Mouse (Mus musculus) intestine, embryonic 16.5 days (tissue): Measurements from ENCODE around the gene Mgat5. TPM values are rescaled to one million over a fixed set of nuclear protein-coding genes. Genes with fewer than 3 reads are reported as not detected.

Experiments
- ATAC-seq: fragments of 200-750 bp; cut with Nextera tagmentation; 2 replicates; pipeline ENCODE4 v1.8.0; 2017; ENCODE audit warnings: moderate TSS enrichment, moderate library complexity
- H3K27ac ChIP-seq: fragments of 300-500 bp; sonication (generic); 2 replicates; pipeline ENCODE4 v1.5.1; 2014; ENCODE audit warnings: mild to moderate bottlenecking, low read length
- H3K27me3 ChIP-seq: fragments of 300-500 bp; sonication (generic); replicated peaks from 2 replicates; pipeline ENCODE4 v1.6.1; 2014; ENCODE audit warnings: low read length, control low read depth, mixed read lengths; ENCODE audit not compliant: control insufficient read depth, insufficient read depth
- H3K36me3 ChIP-seq: fragments of 300-500 bp; sonication (generic); 2 replicates; pipeline ENCODE4 v1.6.1; 2014; ENCODE audit warnings: low read length, control low read depth; ENCODE audit not compliant: control insufficient read depth, insufficient read depth
- H3K4me1 ChIP-seq: fragments of 300-500 bp; sonication (generic); 2 replicates; pipeline ENCODE4 v1.6.1; 2014; ENCODE audit warnings: low read length, control low read depth, mixed read lengths; ENCODE audit not compliant: control insufficient read depth, insufficient read depth
- H3K4me2 ChIP-seq: fragments of 300-500 bp; sonication (generic); 2 replicates; pipeline ENCODE4 v1.6.1; 2014; ENCODE audit warnings: low read depth, low read length, control low read depth
- H3K4me3 ChIP-seq: fragments of 300-500 bp; sonication (generic); 2 replicates; pipeline ENCODE4 v1.5.1; 2014; ENCODE audit warnings: mild to moderate bottlenecking, low read length
- H3K9ac ChIP-seq: fragments of 300-500 bp; sonication (generic); 2 replicates; pipeline ENCODE4 v1.6.1; 2014; ENCODE audit warnings: low read depth, low read length
- H3K9me3 ChIP-seq: fragments of 300-500 bp; sonication (generic); 2 replicates; pipeline ENCODE4 v1.6.1; 2016; ENCODE audit warnings: low read length, control low read depth; ENCODE audit not compliant: control insufficient read depth
- WGBS: fragments of 180-500 bp; shearing (Covaris S2); extraction: QIAGEN DNeasy Blood & Tissue Kit; methylation state at CpG from one replicate; pipeline ENCODE4 v1.1.7; 2014; 5-methylcytosine and 5-hydroxymethylcytosine counted together
- polyA plus RNA-seq: library from polyadenylated mRNA; unstranded; fragments of >200 nt; fragmentation: Nextera tagmentation; extraction: Ambion mirVana; gene quantifications from 2 replicates; pipeline ENCODE4 v1.2.1, GENCODE M21; 2015

The Mgat5 gene
- polyA plus RNA-seq, 1 experiment from 2014 or later = 5.9 TPM

DNA sequence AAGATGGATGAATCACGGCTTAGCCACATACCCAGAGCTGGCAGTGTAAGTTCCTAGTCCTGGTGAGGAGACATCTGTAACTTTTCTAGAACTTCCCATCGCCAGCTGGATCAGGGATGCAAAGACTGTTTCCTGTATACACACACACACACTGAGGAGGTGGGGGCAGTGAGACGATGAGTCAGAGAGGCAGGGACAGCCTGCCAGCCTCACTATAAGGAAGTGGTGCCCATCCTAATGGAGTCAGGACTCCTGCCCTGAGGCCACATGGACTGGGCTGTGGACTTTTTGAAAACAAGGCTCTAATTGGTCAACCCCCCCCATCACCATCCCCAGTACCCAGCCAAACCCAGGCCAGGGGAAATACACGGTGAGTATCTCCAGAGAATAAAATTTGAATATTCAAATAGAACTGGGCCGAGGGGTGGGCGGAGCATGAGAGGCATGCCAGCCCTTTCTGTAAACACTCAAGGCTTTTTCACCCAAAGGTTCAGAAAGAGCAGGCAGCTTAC, 220.3 kb downstream of the Mgat5 start:
- H3K27ac ChIP-seq = no peak overlapping the region
- no peak overlapping the region for H3K9ac ChIP-seq
- H3K4me3 ChIP-seq = no peak overlapping the region
- no peaks in the 10 kb centered on the region for H3K9me3 ChIP-seq
- no peaks in the 10 kb centered on the region for H3K36me3 ChIP-seq
- H3K27me3 ChIP-seq = no peaks in the 10 kb centered on the region
- H3K4me1 ChIP-seq = peaks cover 10% of the 10 kb centered on the region
- H3K4me2 ChIP-seq = no peak overlapping the region
- WGBS = 33% methylated on average over 6 of the region's 6 CpGs
- ATAC-seq = peak; percentile 80

DNA sequence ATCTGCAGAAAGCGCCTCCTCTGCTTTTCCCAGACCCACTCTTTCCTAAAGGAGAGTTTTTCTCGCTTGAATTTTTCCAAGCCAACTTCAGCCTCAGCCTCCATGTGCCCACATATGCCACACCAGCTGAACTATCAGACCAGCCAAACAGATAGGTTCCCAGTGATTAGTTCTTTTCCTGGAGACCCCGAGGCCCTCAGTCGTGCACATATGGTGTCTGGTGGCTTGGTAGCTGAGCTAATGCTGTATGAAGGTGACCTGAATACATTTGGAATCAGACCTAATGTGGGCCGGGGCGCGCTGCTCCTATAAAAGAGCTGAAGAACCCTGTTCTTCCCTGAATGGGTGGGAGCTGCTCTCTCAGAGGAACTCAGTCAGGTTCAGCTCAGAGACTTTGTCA, 225.5 kb downstream of the Mgat5 start:
- no peak for ATAC-seq
- Histone ChIP-seq H3K4me2 (no peak overlapping the region), H3K27me3 (no peaks in the 10 kb centered on the region), H3K27ac (no peak overlapping the region), H3K9ac (no peak overlapping the region), H3K4me1 (peaks cover under 1% of the 10 kb centered on the region; the same call in 1 of the 2 replicates), H3K4me3 (no peak overlapping the region), H3K36me3 (no peaks in the 10 kb centered on the region), H3K9me3 (no peaks in the 10 kb centered on the region)
- WGBS = 86% methylated on average over 7 of the region's 7 CpGs

DNA sequence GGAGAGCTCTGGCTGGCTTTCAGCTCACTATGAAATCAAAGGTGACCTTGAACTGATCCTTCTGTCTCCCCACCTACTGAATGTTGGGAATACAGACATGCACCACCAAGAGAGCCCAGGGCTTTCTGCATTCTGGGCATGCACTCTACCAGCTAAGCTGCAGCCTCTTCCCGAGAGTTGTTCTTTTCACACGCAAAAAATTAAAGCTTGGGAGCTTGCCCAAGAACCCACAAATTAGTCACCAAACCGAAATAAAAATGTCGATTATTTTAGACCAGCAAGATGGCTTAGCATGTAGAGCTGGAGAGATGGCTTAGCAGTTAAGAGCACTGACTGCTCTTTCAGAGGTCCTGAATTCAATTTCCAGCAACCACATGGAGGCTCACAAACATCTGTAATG, 230.0 kb downstream of the Mgat5 start:
- Histone ChIP-seq H3K4me2 (no peak overlapping the region), H3K4me3 (no peak overlapping the region), H3K27ac (no peak overlapping the region), H3K4me1 (peaks cover 5% of the 10 kb centered on the region; the same call in 1 of the 2 replicates), H3K27me3 (no peaks in the 10 kb centered on the region), H3K9me3 (no peaks in the 10 kb centered on the region), H3K36me3 (no peaks in the 10 kb centered on the region), H3K9ac (no peak overlapping the region)
- 88% methylated on average over 4 of the region's 4 CpGs for WGBS
- ATAC-seq = no peak

DNA sequence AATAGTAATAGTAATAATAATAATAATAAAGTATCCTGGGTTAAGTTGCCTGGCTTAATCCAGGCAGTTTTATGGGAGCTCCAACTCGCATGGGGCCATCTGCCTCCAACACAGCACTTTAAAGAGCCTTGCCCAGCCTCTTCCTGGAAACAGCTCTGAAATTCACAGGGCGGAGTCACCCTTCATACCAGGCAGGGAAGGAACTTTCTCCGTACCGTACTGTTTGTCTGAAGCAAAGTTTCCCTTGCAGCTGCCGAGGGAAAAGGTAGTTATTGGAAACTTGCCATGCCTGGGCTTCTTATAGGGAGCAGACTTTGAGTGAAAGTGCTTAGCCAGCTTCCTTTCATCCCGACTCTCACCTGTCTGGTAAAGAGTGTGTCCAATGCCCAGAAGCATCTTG, 232.3 kb downstream of the Mgat5 start:
- Histone ChIP-seq H3K36me3 (no peaks in the 10 kb centered on the region), H3K27ac (no peak overlapping the region), H3K4me1 (peaks cover 12% of the 10 kb centered on the region), H3K4me3 (no peak overlapping the region), H3K4me2 (no peak overlapping the region), H3K27me3 (no peaks in the 10 kb centered on the region), H3K9ac (no peak overlapping the region), H3K9me3 (no peaks in the 10 kb centered on the region)
- WGBS = 46% methylated on average over 6 of the region's 6 CpGs
- ATAC-seq = no peak

DNA sequence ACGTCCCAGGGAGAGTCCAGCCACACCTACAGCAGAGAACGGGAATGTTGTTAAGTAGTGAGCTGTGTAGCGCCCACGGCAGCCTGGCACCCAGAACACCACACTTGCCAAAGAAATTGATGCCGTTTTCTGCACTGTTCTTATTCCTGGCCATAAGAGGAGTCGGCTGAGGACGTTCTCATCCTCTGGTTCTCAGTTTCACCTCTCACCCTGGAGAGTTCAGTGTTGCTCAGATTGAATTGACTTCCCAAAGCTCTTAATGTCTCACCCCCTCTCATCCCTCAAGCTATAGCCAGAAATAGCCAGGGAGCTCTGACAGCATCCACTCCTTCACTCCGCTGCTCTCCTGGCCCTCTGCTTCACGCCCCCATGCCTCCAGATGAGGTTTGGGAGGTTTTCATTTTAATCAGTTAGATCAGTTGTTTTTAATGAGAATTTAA, 234.7 kb downstream of the Mgat5 start:
- no peaks in the 10 kb centered on the region for H3K36me3 ChIP-seq
- ATAC-seq = no peak
- WGBS = 83% methylated on average over 9 of the region's 9 CpGs
- no peaks in the 10 kb centered on the region for H3K9me3 ChIP-seq
- H3K27ac ChIP-seq = no peak overlapping the region
- H3K27me3 ChIP-seq = no peaks in the 10 kb centered on the region
- no peak overlapping the region for H3K9ac ChIP-seq
- no peak overlapping the region for H3K4me2 ChIP-seq
- H3K4me1 ChIP-seq = peaks cover 17% of the 10 kb centered on the region
- no peak overlapping the region for H3K4me3 ChIP-seq

DNA sequence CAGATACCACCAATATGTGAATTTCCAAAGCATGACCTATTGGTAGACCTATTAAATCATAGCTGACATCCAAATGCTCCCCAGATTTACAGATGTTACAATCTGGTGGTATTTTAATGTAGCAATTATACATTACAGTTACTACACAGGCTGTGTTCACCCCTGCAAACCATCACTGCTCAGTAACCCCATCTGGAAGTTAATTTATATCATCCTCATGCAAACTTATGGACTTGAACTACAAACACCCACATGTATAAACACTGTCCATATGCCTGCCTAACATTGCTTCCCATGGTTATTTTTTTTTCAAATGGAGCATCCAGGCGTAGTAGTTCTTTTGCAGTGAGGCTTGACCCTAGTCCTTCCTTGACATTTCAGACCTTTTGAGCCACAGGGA, 236.2 kb downstream of the Mgat5 start:
- 63% methylated on average over 1 of the region's 1 CpGs for WGBS
- peak; percentile 57 for ATAC-seq
- Histone ChIP-seq H3K27ac (peak overlapping the region; percentile 19; the same call in 1 of the 2 replicates), H3K4me1 (peaks cover 17% of the 10 kb centered on the region), H3K9me3 (no peaks in the 10 kb centered on the region), H3K4me2 (no peak overlapping the region), H3K36me3 (no peaks in the 10 kb centered on the region), H3K27me3 (no peaks in the 10 kb centered on the region), H3K4me3 (no peak overlapping the region), H3K9ac (no peak overlapping the region)

DNA sequence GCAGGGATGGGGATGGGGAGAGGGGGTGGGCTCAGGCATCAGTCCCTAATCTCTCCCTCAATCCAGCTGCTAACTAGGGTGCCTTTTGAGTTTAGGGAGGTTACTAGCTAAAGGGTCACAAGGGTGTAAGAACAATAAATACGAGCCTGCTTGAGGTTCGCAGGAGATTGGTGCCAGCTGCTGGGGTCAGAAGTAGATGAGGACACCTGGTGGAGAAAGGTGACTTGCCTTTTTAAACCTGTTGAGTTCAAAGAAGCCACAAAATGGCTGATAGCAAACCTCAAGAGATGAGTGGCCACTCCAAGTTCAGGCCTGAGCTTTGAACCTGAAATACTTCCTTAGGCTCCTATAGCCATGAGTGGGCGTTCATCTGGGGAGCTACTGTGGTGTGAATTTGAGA, 236.9 kb downstream of the Mgat5 start:
- Histone ChIP-seq H3K9ac (no peak overlapping the region), H3K4me3 (no peak overlapping the region), H3K9me3 (no peaks in the 10 kb centered on the region), H3K36me3 (no peaks in the 10 kb centered on the region), H3K27ac (0 out of 2 replicates have a peak overlapping the region, but pooled peaks have one; percentile 26), H3K27me3 (no peaks in the 10 kb centered on the region), H3K4me1 (peaks cover 17% of the 10 kb centered on the region), H3K4me2 (no peak overlapping the region)
- 74% methylated on average over 3 of the region's 3 CpGs for WGBS
- ATAC-seq = no peak

DNA sequence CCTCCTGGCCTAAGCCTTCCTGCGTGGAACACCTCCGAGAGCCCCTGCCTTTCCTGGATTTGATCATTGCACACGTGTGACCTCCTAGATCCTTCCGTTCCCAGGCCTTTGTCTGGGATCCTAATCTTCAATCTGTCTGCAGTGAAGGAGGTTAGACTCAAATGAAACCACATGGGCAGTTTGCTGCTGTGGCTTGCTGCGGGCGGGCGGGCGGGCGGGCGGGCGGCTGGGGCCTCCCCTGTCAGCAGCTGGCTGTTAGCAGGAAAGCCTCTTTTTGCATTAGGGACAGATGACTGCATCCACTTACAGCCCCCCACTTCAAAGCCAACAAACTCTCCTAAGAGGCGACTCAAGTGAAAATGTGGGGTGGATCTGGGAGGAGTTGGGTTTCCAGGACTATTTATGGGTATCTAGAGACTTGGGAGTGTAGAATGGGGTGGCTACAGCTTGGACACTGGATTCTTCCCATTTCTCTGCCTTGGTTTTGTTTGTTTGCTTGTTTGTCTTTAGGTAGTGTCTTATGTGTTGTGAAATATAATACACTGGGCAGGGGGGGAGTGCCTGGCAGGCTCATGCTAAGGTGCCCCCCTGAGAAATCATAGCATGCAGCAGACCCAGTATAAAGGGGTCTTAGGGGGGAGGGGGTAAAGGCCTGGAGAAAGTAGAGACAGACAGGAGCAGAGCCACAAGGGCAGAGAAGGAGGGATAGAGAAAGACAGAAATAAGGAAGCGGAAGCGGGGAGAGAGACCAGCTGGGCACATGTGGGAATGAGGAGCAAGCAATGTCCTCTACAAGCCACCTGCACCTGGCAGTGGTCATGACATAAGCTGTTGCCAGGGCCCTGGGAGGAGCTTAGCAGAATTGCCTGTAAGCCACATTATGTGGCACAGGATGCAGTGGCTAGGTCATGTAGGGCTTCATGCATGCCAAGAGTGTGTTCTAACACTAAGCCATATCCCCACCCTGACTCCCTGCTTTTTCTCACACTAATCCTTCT, 238.4 kb downstream of the Mgat5 start:
- Histone ChIP-seq H3K4me2 (0 out of 2 replicates have a peak overlapping the region, but pooled peaks have one; percentile 2), H3K9me3 (no peaks in the 10 kb centered on the region), H3K9ac (no peak overlapping the region), H3K4me1 (peaks cover 12% of the 10 kb centered on the region; the same call in 1 of the 2 replicates), H3K4me3 (no peak overlapping the region), H3K27me3 (no peaks in the 10 kb centered on the region), H3K36me3 (peaks cover 6% of the 10 kb centered on the region; the same call in 1 of the 2 replicates), H3K27ac (peak overlapping the region; percentile 20)
- peak; percentile 46 for ATAC-seq
- WGBS = 58% methylated on average over 14 of the region's 14 CpGs

DNA sequence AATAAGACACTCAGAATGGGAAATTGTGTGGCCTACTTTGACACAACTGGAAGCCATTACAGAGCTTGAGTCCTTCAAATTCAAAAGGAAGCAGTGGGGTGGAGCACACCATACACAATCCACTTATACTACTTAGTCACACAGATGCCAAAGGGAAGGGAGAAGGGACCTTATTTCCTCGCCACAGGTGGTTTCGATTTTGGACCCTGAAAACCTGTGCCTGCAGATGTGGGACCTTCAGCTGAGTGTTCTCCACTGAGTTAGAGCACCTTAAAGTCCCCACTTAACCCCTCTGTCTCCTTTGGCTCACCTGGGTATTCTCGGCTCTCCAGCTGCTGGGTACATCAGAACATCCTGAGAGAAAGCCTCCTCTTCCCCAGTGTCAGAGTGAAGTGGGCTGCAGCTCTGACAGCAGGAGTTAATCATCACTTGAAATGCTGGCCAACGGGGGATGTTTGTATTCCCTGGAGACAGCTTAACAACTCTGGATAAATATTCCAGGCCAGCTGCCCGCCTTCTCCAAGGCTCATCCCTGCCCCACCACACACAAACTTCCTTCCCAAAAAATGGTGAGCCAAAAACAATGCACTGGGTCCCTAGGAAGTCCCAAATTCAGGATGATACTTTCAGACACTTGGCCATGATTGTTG, 240.1 kb downstream of the Mgat5 start:
- Histone ChIP-seq H3K9me3 (no peaks in the 10 kb centered on the region), H3K27me3 (no peaks in the 10 kb centered on the region), H3K9ac (no peak overlapping the region), H3K27ac (peak overlapping the region; percentile 39; the same call in 1 of the 2 replicates), H3K4me2 (no peak overlapping the region), H3K36me3 (peaks cover 11% of the 10 kb centered on the region; the same call in 1 of the 2 replicates), H3K4me1 (peaks cover 12% of the 10 kb centered on the region; the same call in 1 of the 2 replicates), H3K4me3 (no peak overlapping the region)
- 41% methylated on average over 5 of the region's 5 CpGs for WGBS
- ATAC-seq = peak; percentile 41
